Mouse (Mus musculus) induced T-regulatory cell, adult 2 months (primary cell): ENCODE results near the gene Gm42372.
A peak's percentile ranks its signal among the peaks of the same experiment; 100 is the strongest.
"Not testable (repeated sequence)": the region's sequence is repeated elsewhere in the genome, so short reads cannot be mapped to it uniquely, and the experiment has no call there.

Experiments used
- DNase-seq: peaks from one replicate; pipeline ENCODE4 v3.0.0-alpha.2; 2012; ENCODE audit warnings: low read depth

Gm42372 gene

GRCm38 (mm10) chr7:16982859-16983568 is at the start of gene Gm42372:
Gene Gm42372, plus strand, starts transcription at chr7:16983086.
- peak; percentile 97 for DNase-seq

- DNase-seq = peak; percentile 53
These were observed 45.6 kb upstream of the Gm42372 start for GRCm38 (mm10) chr7:16937312-16937711.

DNA sequence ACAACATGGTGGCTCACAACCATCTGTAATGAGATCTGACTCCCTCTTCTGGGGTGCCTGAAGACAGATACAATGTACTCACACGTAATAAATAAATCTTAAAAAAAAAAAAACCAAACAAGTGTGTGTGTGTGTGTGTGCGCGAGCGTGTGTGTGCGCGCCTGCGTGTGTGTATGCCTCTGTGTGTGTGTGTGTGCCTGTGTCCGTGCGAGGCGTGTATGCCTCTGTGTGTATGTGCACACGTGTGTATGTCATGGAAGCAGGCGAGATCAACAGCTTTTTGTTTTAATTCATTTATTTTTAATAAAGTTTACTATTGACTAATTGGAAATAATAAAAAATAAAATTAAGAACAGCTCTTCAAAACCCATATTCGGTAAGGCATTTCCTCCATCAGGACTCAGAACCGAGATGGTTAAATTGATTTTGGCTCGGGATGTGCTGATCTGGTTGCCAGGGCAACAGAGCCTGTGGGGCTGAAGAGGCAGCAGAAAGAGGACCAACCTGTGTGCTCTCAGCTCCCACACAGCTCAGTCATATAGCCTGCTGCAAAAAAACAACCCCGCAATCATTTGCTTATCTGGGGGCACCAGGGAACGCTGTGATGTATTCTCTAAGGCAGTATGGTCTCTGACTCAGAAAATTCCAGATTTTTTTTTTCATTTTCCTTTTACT is 44.6 kb upstream of the Gm42372 start:
- no peak for DNase-seq

DNA sequence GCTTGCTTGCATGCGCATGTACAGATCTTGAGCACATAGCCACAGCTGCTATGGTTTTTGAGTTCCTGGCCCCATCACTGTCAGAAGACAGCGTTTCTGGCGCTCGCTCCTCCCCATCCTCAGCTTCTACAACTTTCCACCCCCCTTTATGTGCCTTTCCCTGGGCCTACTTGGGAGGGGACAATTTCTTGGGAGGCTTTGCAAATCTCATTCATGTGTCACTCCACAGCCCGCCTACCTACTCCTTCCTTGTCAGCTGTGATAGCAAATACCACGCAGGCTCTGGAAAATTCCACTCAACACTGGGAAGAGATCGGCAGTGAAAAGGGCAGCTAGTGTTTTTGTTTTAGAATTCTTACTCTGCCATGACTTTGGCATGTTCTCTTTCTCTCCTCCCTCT is 42.6 kb upstream of the Gm42372 start:
- DNase-seq = no peak

DNA sequence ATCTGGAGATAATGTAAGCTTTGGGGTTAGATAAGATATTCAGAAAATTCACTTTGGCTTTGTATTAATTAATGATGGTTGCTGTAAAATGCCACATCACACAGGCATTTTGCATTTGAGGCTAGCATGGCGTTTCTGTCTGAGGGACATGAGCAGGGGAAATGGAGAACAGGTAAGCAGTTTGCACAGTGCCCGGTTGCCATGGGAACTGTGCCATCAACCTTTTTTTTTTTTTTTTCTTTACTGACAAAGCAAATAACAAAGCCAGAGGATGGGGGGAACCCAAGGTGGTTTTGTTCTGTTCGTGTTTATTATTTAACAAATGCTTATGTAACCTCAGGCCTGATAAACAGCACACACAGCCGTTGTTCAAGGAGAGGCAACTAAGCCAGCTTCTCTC is 40.0 kb upstream of the Gm42372 start:
- DNase-seq = peak; percentile 38

GRCm38 (mm10) chr7:16944061-16944807 is 38.7 kb upstream of the Gm42372 start, which contains the start of gene Pnmal2:
Gene Pnmal2, plus strand, starts transcription at chr7:16944682.
- DNase-seq = peak; percentile 51

DNA sequence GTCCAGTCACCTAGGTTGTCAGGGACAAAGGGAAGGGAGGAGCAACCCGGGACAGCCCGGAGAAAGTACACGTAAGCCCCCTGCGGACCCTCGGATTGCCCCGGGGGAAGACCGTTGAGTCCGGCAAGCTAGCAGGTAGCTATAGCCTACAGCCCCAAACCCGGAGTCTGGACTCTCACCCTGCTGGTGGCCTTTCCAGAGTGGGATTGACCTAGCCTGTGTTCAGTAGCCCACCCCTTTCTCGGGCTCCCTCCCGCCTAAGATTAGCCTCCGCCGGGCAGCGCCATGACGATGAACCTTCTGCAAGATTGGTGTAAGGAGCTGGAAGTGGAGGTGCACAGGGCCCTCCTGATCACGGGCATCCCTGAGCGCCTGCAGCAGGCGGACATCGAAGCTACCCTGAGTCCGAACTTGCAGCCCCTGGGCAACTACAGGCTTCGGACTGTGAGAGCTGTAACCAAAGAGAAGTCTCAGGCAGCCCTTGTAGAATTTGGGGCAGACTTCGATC is 38.0 kb upstream of the Gm42372 start:
- DNase-seq = no peak

GRCm38 (mm10) chr7:16945419-16945818 is 37.5 kb upstream of the Gm42372 start:
- no peak for DNase-seq

GRCm38 (mm10) chr7:16946441-16947348 is 36.2 kb upstream of the Gm42372 start:
- DNase-seq = peak; percentile 34

DNA sequence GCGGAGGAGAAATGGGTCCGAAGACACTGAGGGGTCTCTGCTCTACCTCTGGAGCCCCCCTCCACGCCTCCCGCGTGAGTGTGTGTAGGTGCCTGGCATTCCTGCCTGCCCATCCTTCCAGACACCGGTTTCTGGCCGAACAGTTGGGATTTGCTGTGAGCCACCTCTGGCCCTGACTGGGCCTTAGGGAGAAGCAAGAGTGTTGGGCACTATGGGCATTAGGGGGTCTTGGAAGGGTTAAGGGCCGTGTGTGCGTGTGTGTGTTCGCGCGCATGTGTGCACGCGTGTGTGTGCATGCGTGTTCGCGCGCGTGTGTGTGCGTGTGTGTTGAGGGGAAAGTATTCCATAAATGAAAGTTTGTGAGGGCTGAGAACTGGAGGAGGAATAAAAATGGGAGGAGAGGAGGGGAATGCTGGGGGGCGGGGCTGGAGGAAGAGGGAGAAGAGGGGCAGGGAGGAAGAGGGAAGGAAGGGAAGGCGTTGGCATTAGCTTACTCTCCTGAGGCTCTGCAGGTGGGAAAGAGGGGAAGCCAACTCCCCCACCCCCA is 35.5 kb upstream of the Gm42372 start:
- no peak for DNase-seq

- DNase-seq = no peak
These were observed 34.9 kb upstream of the Gm42372 start for GRCm38 (mm10) chr7:16947959-16948361.

DNA sequence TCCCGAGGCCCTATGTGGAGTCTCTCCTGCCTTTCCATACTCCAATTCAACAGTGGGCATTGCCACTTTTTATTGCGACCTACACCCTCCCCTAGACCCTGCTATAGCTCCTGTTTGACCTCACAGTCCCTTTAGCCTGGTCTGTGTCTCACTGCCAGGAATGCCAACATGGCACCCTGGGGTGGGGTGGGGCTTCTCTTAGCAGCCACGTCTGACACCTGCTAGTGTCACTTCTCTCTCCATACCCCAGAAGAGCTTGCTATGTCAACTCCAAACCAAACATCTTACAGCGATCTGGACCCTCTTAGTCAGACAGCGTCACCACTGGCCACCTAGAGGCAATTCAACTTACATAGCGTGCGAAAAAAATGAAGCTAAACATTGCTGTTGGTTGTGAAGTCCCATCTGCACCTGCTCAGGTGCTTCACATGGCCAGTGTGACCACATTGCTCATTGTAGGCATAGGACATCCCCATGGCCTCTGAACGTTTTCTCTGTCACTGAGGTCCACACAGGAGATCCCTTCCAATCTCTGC is 33.9 kb upstream of the Gm42372 start:
- no peak for DNase-seq

DNA sequence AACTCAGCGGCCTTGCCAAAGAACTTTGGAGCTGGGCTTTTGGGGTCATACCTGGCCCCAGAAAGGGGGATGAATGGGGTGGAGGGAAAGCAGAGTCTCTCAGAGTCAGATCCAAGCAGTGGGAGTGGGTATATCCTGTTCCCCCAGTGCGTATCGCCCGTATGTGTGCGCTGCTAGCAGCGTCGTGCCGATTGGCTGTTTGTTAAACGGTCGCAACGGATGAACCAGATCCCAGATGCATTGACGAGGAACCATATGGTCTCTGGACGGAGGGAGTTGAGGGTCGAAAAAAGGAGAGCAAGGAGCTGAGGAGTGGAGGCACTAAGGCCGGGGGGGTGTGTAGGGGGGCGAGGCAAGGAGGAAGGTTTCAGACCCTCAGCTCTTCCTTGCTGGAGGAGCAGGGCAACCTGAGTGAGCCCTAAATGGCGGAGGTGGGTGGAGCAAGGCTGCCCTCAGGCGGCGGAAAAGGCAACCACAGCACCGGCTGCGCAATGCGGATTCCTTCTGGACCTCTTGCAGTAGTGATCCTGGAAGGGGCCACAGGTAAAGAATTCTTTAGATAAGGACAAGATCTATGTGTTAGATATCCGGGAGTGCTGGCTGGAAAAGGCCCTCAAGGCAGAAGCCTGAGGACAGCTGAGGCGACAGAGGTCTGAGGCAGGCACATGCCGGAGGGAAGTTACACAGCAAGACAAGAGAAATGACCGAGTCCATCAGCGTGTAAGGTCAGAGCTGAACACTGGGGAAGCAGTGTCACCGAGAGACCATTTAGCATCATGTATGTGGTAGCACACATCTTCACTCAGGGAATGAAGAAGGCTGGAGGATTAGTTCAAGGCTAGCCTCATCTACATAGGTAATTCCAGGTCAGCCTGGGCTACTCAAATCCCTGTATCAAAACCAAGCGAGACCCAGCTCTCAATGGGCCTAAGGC is 32.7 kb upstream of the Gm42372 start:
- peak; percentile 81 for DNase-seq

GRCm38 (mm10) chr7:16950861-16951635 is 31.8 kb upstream of the Gm42372 start:
- peak; percentile 91 for DNase-seq

- DNase-seq = not testable (repeated sequence)
These were observed 29.1 kb upstream of the Gm42372 start for GRCm38 (mm10) chr7:16953776-16954175.

GRCm38 (mm10) chr7:16955712-16956111 is 27.2 kb upstream of the Gm42372 start:
- no peak for DNase-seq

DNA sequence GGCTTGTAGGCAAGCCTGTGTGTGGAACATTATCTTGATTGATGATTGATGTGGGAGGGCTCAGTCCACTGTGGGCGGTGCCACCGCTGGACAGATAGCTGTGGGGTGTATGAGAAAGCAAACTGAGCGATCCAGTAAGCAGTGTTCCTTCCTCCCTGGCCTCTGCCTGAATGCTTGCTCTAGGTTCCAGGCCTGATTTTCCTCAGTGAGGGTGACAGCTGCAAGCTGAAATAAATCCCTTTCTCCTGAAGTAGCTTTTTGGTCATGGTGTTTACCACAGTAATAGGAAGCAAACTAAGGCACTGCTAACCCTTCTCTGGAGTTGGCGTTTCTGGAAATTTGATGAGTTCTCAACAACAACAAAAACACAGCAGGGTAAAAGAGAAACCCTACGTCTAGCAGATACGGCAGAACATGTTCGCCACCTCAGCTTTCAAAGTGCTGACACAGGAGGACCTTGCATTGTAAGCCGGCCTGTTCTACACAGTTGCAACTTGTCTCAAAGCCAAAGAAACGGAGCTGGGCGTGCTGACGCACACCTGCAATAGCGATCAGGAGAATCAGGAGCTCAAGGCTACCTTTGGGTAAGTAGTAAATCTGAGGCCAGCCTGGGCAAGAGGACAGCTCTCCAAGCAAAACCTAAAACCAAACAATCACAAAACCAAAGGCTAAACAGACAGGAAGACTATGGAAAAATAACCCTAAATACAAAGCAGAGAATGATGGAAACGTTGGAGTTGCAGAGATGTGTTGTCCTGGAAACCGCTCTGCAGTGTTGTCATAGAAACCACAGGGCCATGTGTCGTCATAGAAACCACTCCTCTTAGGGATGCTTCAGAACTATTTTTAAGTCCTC is 26.2 kb upstream of the Gm42372 start:
- no peak for DNase-seq

DNA sequence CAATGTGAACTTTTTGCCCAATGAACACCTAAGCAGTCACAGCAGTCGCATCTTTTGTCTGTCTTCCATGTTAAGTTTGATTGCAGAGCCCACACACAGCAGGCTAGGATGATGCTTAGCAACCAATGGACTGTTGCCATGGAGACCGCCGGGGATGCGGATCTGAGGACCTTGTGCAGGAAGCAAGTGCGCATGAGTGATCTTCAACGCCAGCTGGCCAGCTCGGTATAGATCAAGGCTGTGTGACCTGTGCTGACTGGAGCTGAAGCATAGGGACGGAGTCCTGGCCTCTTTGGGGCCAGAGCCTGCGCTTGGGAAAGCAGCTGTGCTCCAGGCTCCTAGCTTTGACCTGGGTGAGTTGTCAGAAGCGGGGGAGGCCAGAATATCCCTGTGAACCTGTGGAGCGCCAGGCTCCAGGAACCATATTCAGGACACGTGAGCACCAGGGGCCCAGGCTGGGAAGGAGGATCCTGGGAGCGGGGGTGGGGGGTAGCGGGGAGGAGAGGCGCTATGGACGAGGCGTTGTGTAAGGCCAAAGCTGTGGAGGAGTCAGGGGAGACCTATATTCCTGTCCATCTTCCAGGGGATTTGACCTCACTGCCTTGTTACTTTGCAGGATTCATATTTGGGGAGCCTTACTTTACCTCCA is 23.2 kb upstream of the Gm42372 start, which contains the start of gene Pnmal1:
TSS of gene Pnmal1 (plus strand) at position 141 of the 649 bp plus-strand sequence.
- no peak for DNase-seq
